Mouse (Mus musculus): ENCODE data around the gene Phgr1.

Gene Phgr1

GRCm38 (mm10) chr2:118766041-118767033, 6.2 kb upstream of the Phgr1 start:
- in situ Hi-C loops (cut with MboI; ENCODE audit: unreplicated experiment in 2 of 2) = loop anchor here (5.0 to 25.0 kb wide), 5 partner anchors 111 to 1229 kb away; no protein-coding TSS in a partner anchor

- in situ Hi-C loops (cut with MboI; ENCODE audit: unreplicated experiment in 2 of 2) = loop anchor here in 1 of 2 experiments (25.0 kb wide), 1 partner anchor 1237 kb away; no protein-coding TSS in a partner anchor
Observed at GRCm38 (mm10) chr2:118774536-118774935, 2.0 kb downstream of the Phgr1 start.

- in situ Hi-C loops (cut with MboI; ENCODE audit: unreplicated experiment in 2 of 2) = no loop called here
Observed at GRCm38 (mm10) chr2:118775396-118775795, 2.8 kb downstream of the Phgr1 start.

- in situ Hi-C loops (cut with MboI; ENCODE audit: unreplicated experiment in 2 of 2) = no loop called here
Observed at GRCm38 (mm10) chr2:118775846-118776245, 3.3 kb downstream of the Phgr1 start.

- in situ Hi-C loops (cut with MboI; ENCODE audit: unreplicated experiment in 2 of 2) = no loop called here
Observed at GRCm38 (mm10) chr2:118776295-118776694, 3.7 kb downstream of the Phgr1 start.

- in situ Hi-C loops (cut with MboI; ENCODE audit: unreplicated experiment in 2 of 2) = no loop called here
Observed at GRCm38 (mm10) chr2:118778418-118778817, 5.8 kb downstream of the Phgr1 start.

GRCm38 (mm10) chr2:118779065-118779464, 6.5 kb downstream of the Phgr1 start:
- in situ Hi-C loops (cut with MboI; ENCODE audit: unreplicated experiment in 2 of 2) = no loop called here

GRCm38 (mm10) chr2:118779504-118780480, 7.2 kb downstream of the Phgr1 start, which contains the start of gene Disp2:
Disp2 (plus strand) TSS chr2:118779719.
- in situ Hi-C loops (cut with MboI; ENCODE audit: unreplicated experiment in 2 of 2) = no loop called here

- in situ Hi-C loops (cut with MboI; ENCODE audit: unreplicated experiment in 2 of 2) = no loop called here
Observed at GRCm38 (mm10) chr2:118781115-118781514, 8.5 kb downstream of the Phgr1 start.

- in situ Hi-C loops (cut with MboI; ENCODE audit: unreplicated experiment in 2 of 2) = no loop called here
Observed at GRCm38 (mm10) chr2:118782303-118782702, 9.7 kb downstream of the Phgr1 start.

GRCm38 (mm10) chr2:118783093-118783492, 10.5 kb downstream of the Phgr1 start:
- in situ Hi-C loops (cut with MboI; ENCODE audit: unreplicated experiment in 2 of 2) = no loop called here

GRCm38 (mm10) chr2:118783663-118784062, 11.1 kb downstream of the Phgr1 start:
- in situ Hi-C loops (cut with MboI; ENCODE audit: unreplicated experiment in 2 of 2) = no loop called here

- in situ Hi-C loops (cut with MboI; ENCODE audit: unreplicated experiment in 2 of 2) = no loop called here
Observed at GRCm38 (mm10) chr2:118786525-118786924, 14.0 kb downstream of the Phgr1 start.

GRCm38 (mm10) chr2:118789501-118789900, 16.9 kb downstream of the Phgr1 start:
- in situ Hi-C loops (cut with MboI; ENCODE audit: unreplicated experiment in 2 of 2) = no loop called here

GRCm38 (mm10) chr2:118790221-118790550, 17.6 kb downstream of the Phgr1 start:
- in situ Hi-C loops (cut with MboI; ENCODE audit: unreplicated experiment in 2 of 2) = no loop called here

- in situ Hi-C loops (cut with MboI; ENCODE audit: unreplicated experiment in 2 of 2) = no loop called here
Observed at GRCm38 (mm10) chr2:118790551-118791525, 18.3 kb downstream of the Phgr1 start.

- in situ Hi-C loops (cut with MboI; ENCODE audit: unreplicated experiment in 2 of 2) = no loop called here
Observed at GRCm38 (mm10) chr2:118791591-118792258, 19.2 kb downstream of the Phgr1 start.

GRCm38 (mm10) chr2:118792259-118792613, 19.7 kb downstream of the Phgr1 start:
- in situ Hi-C loops (cut with MboI; ENCODE audit: unreplicated experiment in 2 of 2) = no loop called here

- in situ Hi-C loops (cut with MboI; ENCODE audit: unreplicated experiment in 2 of 2) = no loop called here
Observed at GRCm38 (mm10) chr2:118793636-118794035, 21.1 kb downstream of the Phgr1 start.
